Mouse (Mus musculus): Measurements from ENCODE around the gene Dgki. TPM values are rescaled to one million over a fixed set of nuclear protein-coding genes. Genes with fewer than 3 reads are reported as not detected.

The Dgki gene
- polyA plus RNA-seq, 1 experiment from 2014 or later: 0.18 TPM

GRCm38 (mm10) chr6:36832681-36833080, 467.3 kb downstream of the Dgki start:
- H3K4me2 ChIP-seq: no peak overlapping the region
- ATAC-seq (replicated peaks; ENCODE audit: low FRiP score): no peak
- WGBS: 78% methylated on average over 4 of the region's 4 CpGs
- no peak overlapping the region for H3K9ac ChIP-seq (ENCODE audit: low read depth, low read length)
- no peak for DNase-seq (ENCODE audit: low spot score)
- no peak overlapping the region; the same call in 1 of the 2 replicates for H3K27ac ChIP-seq (ENCODE audit: low read depth, low read length)
- H3K36me3 ChIP-seq (ENCODE audit: control insufficient read depth, insufficient read depth, low read length): no peaks in the 10 kb centered on the region
- H3K4me1 ChIP-seq (replicated peaks; ENCODE audit: control insufficient read depth, insufficient read depth, low read length): no peaks in the 10 kb centered on the region
- H3K9me3 ChIP-seq (ENCODE audit: control insufficient read depth, low read length): no peaks in the 10 kb centered on the region
- H3K27me3 ChIP-seq (replicated peaks; ENCODE audit: control insufficient read depth, insufficient read depth, low read length): no peaks in the 10 kb centered on the region
- H3K4me3 ChIP-seq (ENCODE audit: low read depth, low read length): no peak overlapping the region

- no peaks in the 10 kb centered on the region for H3K9me3 ChIP-seq (ENCODE audit: control insufficient read depth, low read length)
- ATAC-seq (replicated peaks; ENCODE audit: low FRiP score): no peak
These were observed 467.8 kb downstream of the Dgki start for GRCm38 (mm10) chr6:36832207-36832606.

GRCm38 (mm10) chr6:36830371-36830925, 469.5 kb downstream of the Dgki start:
- Histone ChIP-seq H3K36me3 (ENCODE audit: control insufficient read depth, insufficient read depth, low read length) (no peaks in the 10 kb centered on the region), H3K9me3 (ENCODE audit: control insufficient read depth, low read length) (no peaks in the 10 kb centered on the region), H3K4me3 (ENCODE audit: low read depth, low read length) (no peak overlapping the region), H3K4me1 (replicated peaks; ENCODE audit: control insufficient read depth, insufficient read depth, low read length) (no peaks in the 10 kb centered on the region), H3K9ac (ENCODE audit: low read depth, low read length) (no peak overlapping the region), H3K27me3 (replicated peaks; ENCODE audit: control insufficient read depth, insufficient read depth, low read length) (no peaks in the 10 kb centered on the region), H3K4me2 (no peak overlapping the region), H3K27ac (ENCODE audit: low read depth, low read length) (no peak overlapping the region)
- ATAC-seq (replicated peaks; ENCODE audit: low FRiP score) (no peak), DNase-seq (ENCODE audit: low spot score) (no peak)
- WGBS: 74% methylated on average over 9 of the region's 9 CpGs

More at GRCm38 (mm10) chr6:36832207-36832606, 467.8 kb downstream of the Dgki start:
- no peak overlapping the region for H3K9ac ChIP-seq (ENCODE audit: low read depth, low read length)
- no peak for DNase-seq (ENCODE audit: low spot score)
- no peaks in the 10 kb centered on the region for H3K4me1 ChIP-seq (replicated peaks; ENCODE audit: control insufficient read depth, insufficient read depth, low read length)
- no peaks in the 10 kb centered on the region for H3K36me3 ChIP-seq (ENCODE audit: control insufficient read depth, insufficient read depth, low read length)
- WGBS: 74% methylated on average over 2 of the region's 2 CpGs
- no peak overlapping the region for H3K4me3 ChIP-seq (ENCODE audit: low read depth, low read length)
- H3K27ac ChIP-seq (ENCODE audit: low read depth, low read length): no peak overlapping the region
- H3K4me2 ChIP-seq: no peak overlapping the region
- H3K27me3 ChIP-seq (replicated peaks; ENCODE audit: control insufficient read depth, insufficient read depth, low read length): no peaks in the 10 kb centered on the region

- 0 out of 2 replicates have a peak, but pooled peaks cover 3% of the 10 kb centered on the region for H3K4me1 ChIP-seq (replicated peaks; ENCODE audit: control insufficient read depth, insufficient read depth, low read length)
- no peak overlapping the region; the same call in 1 of the 2 replicates for H3K27ac ChIP-seq (ENCODE audit: low read depth, low read length)
- no peaks in the 10 kb centered on the region for H3K27me3 ChIP-seq (replicated peaks; ENCODE audit: control insufficient read depth, insufficient read depth, low read length)
- H3K9ac ChIP-seq (ENCODE audit: low read depth, low read length): no peak overlapping the region
- H3K4me2 ChIP-seq: no peak overlapping the region
- H3K4me3 ChIP-seq (ENCODE audit: low read depth, low read length): no peak overlapping the region
- DNase-seq (ENCODE audit: low spot score) (no peak), ATAC-seq (replicated peaks; ENCODE audit: low FRiP score) (no peak)
- no peaks in the 10 kb centered on the region for H3K9me3 ChIP-seq (ENCODE audit: control insufficient read depth, low read length)
- H3K36me3 ChIP-seq (ENCODE audit: control insufficient read depth, insufficient read depth, low read length): no peaks in the 10 kb centered on the region
These were observed 480.3 kb downstream of the Dgki start for GRCm38 (mm10) chr6:36819784-36820050.

- H3K4me2 ChIP-seq: no peak overlapping the region
- H3K27me3 ChIP-seq (replicated peaks; ENCODE audit: control insufficient read depth, insufficient read depth, low read length): no peaks in the 10 kb centered on the region
- 47% methylated on average over 8 of the region's 8 CpGs for WGBS
- H3K27ac ChIP-seq (ENCODE audit: low read depth, low read length): no peak overlapping the region; the same call in 1 of the 2 replicates
- peak; percentile 41; the same call in 1 of the 2 replicates for ATAC-seq (replicated peaks; ENCODE audit: low FRiP score)
- H3K36me3 ChIP-seq (ENCODE audit: control insufficient read depth, insufficient read depth, low read length): no peaks in the 10 kb centered on the region
- H3K9ac ChIP-seq (ENCODE audit: low read depth, low read length): no peak overlapping the region
- no peaks in the 10 kb centered on the region for H3K9me3 ChIP-seq (ENCODE audit: control insufficient read depth, low read length)
- no peak for DNase-seq (ENCODE audit: low spot score)
- no peak overlapping the region for H3K4me3 ChIP-seq (ENCODE audit: low read depth, low read length)
- 0 out of 2 replicates have a peak, but pooled peaks cover 3% of the 10 kb centered on the region for H3K4me1 ChIP-seq (replicated peaks; ENCODE audit: control insufficient read depth, insufficient read depth, low read length)
These were observed 480.8 kb downstream of the Dgki start for GRCm38 (mm10) chr6:36819019-36819783.

GRCm38 (mm10) chr6:36818281-36819018, 481.5 kb downstream of the Dgki start:
- Histone ChIP-seq H3K4me3 (ENCODE audit: low read depth, low read length) (no peak overlapping the region), H3K9ac (ENCODE audit: low read depth, low read length) (no peak overlapping the region), H3K27me3 (replicated peaks; ENCODE audit: control insufficient read depth, insufficient read depth, low read length) (no peaks in the 10 kb centered on the region), H3K27ac (ENCODE audit: low read depth, low read length) (no peak overlapping the region), H3K4me2 (no peak overlapping the region), H3K9me3 (ENCODE audit: control insufficient read depth, low read length) (no peaks in the 10 kb centered on the region), H3K4me1 (replicated peaks; ENCODE audit: control insufficient read depth, insufficient read depth, low read length) (0 out of 2 replicates have a peak, but pooled peaks cover 3% of the 10 kb centered on the region), H3K36me3 (ENCODE audit: control insufficient read depth, insufficient read depth, low read length) (no peaks in the 10 kb centered on the region)
- no peak for ATAC-seq (replicated peaks; ENCODE audit: low FRiP score)
- 53% methylated on average over 4 of the region's 4 CpGs for WGBS
- DNase-seq (ENCODE audit: low spot score): no peak

DNA sequence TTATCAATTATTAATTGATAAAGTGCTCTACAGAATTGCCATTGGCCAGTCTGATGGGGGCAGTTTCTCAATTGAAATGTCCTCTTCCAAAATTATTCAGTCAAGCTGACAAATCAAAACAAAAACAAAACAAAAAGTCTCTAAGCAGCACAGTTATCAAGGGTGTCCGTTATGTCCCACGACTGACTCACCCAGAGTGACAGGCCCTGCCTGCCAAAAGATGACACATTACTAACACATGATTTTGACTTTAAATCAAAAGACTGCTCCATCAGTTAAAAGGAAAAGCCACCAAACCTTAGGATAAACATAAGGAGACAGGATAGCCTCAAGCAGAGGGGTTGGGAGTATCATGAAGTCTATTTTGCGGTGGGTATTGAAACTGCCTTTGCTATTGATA, 483.3 kb downstream of the Dgki start:
- H3K9me3 ChIP-seq (ENCODE audit: control insufficient read depth, low read length): no peaks in the 10 kb centered on the region
- H3K27ac ChIP-seq (ENCODE audit: low read depth, low read length): no peak overlapping the region
- no peak overlapping the region for H3K4me2 ChIP-seq
- H3K36me3 ChIP-seq (ENCODE audit: control insufficient read depth, insufficient read depth, low read length): no peaks in the 10 kb centered on the region
- H3K9ac ChIP-seq (ENCODE audit: low read depth, low read length): no peak overlapping the region
- H3K27me3 ChIP-seq (replicated peaks; ENCODE audit: control insufficient read depth, insufficient read depth, low read length): no peaks in the 10 kb centered on the region
- H3K4me1 ChIP-seq (replicated peaks; ENCODE audit: control insufficient read depth, insufficient read depth, low read length): 0 out of 2 replicates have a peak, but pooled peaks cover 3% of the 10 kb centered on the region
- 85% methylated on average over 3 of the region's 3 CpGs for WGBS
- ATAC-seq (replicated peaks; ENCODE audit: low FRiP score) (no peak), DNase-seq (ENCODE audit: low spot score) (no peak)
- no peak overlapping the region for H3K4me3 ChIP-seq (ENCODE audit: low read depth, low read length)

GRCm38 (mm10) chr6:36815992-36816391, 484.0 kb downstream of the Dgki start:
- Histone ChIP-seq H3K36me3 (ENCODE audit: control insufficient read depth, insufficient read depth, low read length) (no peaks in the 10 kb centered on the region), H3K9ac (ENCODE audit: low read depth, low read length) (no peak overlapping the region), H3K27me3 (replicated peaks; ENCODE audit: control insufficient read depth, insufficient read depth, low read length) (no peaks in the 10 kb centered on the region), H3K27ac (ENCODE audit: low read depth, low read length) (no peak overlapping the region), H3K4me3 (ENCODE audit: low read depth, low read length) (no peak overlapping the region), H3K9me3 (ENCODE audit: control insufficient read depth, low read length) (no peaks in the 10 kb centered on the region), H3K4me2 (no peak overlapping the region), H3K4me1 (replicated peaks; ENCODE audit: control insufficient read depth, insufficient read depth, low read length) (0 out of 2 replicates have a peak, but pooled peaks cover 3% of the 10 kb centered on the region)
- ATAC-seq (replicated peaks; ENCODE audit: low FRiP score) (no peak), DNase-seq (ENCODE audit: low spot score) (no peak)
- 67% methylated on average over 2 of the region's 2 CpGs for WGBS
